Mouse (Mus musculus) lung, postnatal 0 days (tissue): ENCODE measurements around the gene Scyl2. TPM values are rescaled to one million over a fixed set of nuclear protein-coding genes. Genes with fewer than 3 reads are reported as not detected.

Experiments
- ATAC-seq: fragments of 200-750 bp; cut with Nextera tagmentation; 2 replicates; pipeline ENCODE4 v1.8.0; 2017; ENCODE audit warnings: moderate library complexity
- DNase-seq: peaks from one replicate; pipeline ENCODE4 v3.0.0-alpha.2; 2016; ENCODE audit warnings: low spot score
- H3K27ac ChIP-seq: fragments of 300-500 bp; sonication (generic); 2 replicates; pipeline ENCODE4 v1.5.1; 2014; ENCODE audit warnings: antibody characterized with exemption, mild to moderate bottlenecking, low read length, mixed read lengths
- H3K27me3 ChIP-seq: fragments of 300-500 bp; sonication (generic); replicated peaks from 2 replicates; pipeline ENCODE4 v1.6.1; 2014; ENCODE audit warnings: low read length, mixed read lengths; ENCODE audit not compliant: insufficient read depth
- H3K36me3 ChIP-seq: fragments of 300-500 bp; sonication (generic); 2 replicates; pipeline ENCODE4 v1.6.1; 2014; ENCODE audit warnings: low read length, mixed read lengths; ENCODE audit not compliant: insufficient read depth
- H3K4me1 ChIP-seq: fragments of 300-500 bp; sonication (generic); 2 replicates; pipeline ENCODE4 v1.6.1; 2014; ENCODE audit warnings: antibody characterized with exemption, low read depth, low read length, mixed read lengths; ENCODE audit not compliant: insufficient read depth
- H3K4me2 ChIP-seq: fragments of 300-500 bp; sonication (generic); replicated peaks from 2 replicates; pipeline ENCODE4 v1.6.1; 2014; ENCODE audit warnings: low read depth, mild to moderate bottlenecking, low read length, moderate library complexity, mixed read lengths
- H3K4me3 ChIP-seq: fragments of 300-500 bp; sonication (generic); 2 replicates; pipeline ENCODE4 v1.5.1; 2014; ENCODE audit warnings: low read depth, low read length
- H3K9ac ChIP-seq: fragments of 300-500 bp; sonication (generic); replicated peaks from 2 replicates; pipeline ENCODE4 v1.6.1; 2014; ENCODE audit warnings: low read depth, mild to moderate bottlenecking
- H3K9me3 ChIP-seq: fragments of 300-500 bp; sonication (generic); 2 replicates; pipeline ENCODE4 v1.6.1; 2016; ENCODE audit warnings: low read length, mixed read lengths
- CTCF ChIP-seq: IDR thresholded peaks from 2 replicates; pipeline ENCODE4 v1.5.1; 2016; ENCODE audit warnings: antibody characterized with exemption, mild to moderate bottlenecking
- EP300 ChIP-seq: IDR thresholded peaks from 2 replicates; pipeline ENCODE4 v1.6.1; 2016; ENCODE audit warnings: antibody characterized with exemption, mild to moderate bottlenecking, control low read depth
- WGBS: fragments of 180-500 bp; shearing (Covaris S2); extraction: QIAGEN DNeasy Blood & Tissue Kit; methylation state at CpG from one replicate; pipeline ENCODE4 v1.1.7; 2014; 5-methylcytosine and 5-hydroxymethylcytosine counted together
- polyA plus RNA-seq: library from polyadenylated mRNA; unstranded; fragments of >200 nt; fragmentation: Nextera tagmentation; extraction: Ambion mirVana; gene quantifications from 2 replicates; pipeline ENCODE4 v1.2.1, GENCODE M21; 2015

Gene Scyl2
- polyA plus RNA-seq, 1 experiment from 2014 or later, result 4.8 TPM

DNA sequence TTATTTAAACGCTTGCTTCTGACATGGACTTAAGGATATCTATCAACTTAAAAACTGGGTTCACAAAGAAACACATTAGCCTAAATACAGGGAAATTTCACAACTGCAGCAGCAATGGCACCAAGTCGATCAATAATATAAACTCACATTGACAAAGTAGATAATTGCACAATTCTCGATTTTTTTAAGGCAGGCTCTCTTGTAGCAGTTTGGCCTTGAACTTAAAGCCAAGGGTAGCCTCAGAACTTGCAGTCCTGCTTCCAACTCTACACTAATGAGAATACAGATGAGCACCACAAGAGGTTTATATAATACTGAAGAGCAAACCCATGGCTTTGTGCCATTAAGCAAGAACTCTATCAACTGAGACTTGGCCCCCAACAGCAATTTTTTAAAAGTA lies 49.1 kb downstream of the Scyl2 start:
- ATAC-seq (no peak), DNase-seq (no peak)
- Histone ChIP-seq H3K4me1 (no peaks in the 10 kb centered on the region), H3K4me3 (no peak overlapping the region), H3K4me2 (no peak overlapping the region), H3K27me3 (no peaks in the 10 kb centered on the region), H3K9me3 (no peaks in the 10 kb centered on the region), H3K9ac (no peak overlapping the region), H3K36me3 (peaks cover 18% of the 10 kb centered on the region), H3K27ac (no peak overlapping the region)
- no peak for TF ChIP-seq CTCF
- no peak for TF ChIP-seq EP300
- WGBS, result 80% methylated on average over 3 of the region's 3 CpGs

DNA sequence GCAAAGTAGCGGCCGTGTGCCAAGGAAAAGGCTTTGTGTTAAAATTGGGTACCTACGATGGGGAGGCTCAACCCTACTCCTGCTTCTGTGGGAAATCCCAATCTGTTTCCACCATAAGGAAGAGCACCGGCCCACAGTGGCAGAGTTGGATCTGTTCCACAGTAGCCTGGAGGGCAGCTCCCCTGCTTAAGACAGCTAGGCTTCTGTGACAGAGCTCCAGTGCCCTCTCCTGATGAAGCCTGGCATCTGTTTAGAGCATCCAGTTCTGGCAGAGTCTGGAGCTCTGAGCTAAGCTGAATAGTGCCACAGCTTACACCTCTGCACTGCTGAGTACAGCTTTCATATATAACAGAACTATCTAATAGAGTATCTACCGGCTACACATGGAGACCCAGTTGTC lies 51.1 kb downstream of the Scyl2 start:
- Histone ChIP-seq H3K36me3 (no peaks in the 10 kb centered on the region; the same call in 1 of the 2 replicates), H3K27me3 (no peaks in the 10 kb centered on the region), H3K4me1 (no peaks in the 10 kb centered on the region), H3K9me3 (no peaks in the 10 kb centered on the region), H3K27ac (no peak overlapping the region), H3K4me3 (no peak overlapping the region), H3K4me2 (no peak overlapping the region), H3K9ac (no peak overlapping the region)
- DNase-seq (no peak), ATAC-seq (no peak)
- 82% methylated on average over 5 of the region's 5 CpGs for WGBS
- TF ChIP-seq CTCF, result no peak
- no peak for TF ChIP-seq EP300

DNA sequence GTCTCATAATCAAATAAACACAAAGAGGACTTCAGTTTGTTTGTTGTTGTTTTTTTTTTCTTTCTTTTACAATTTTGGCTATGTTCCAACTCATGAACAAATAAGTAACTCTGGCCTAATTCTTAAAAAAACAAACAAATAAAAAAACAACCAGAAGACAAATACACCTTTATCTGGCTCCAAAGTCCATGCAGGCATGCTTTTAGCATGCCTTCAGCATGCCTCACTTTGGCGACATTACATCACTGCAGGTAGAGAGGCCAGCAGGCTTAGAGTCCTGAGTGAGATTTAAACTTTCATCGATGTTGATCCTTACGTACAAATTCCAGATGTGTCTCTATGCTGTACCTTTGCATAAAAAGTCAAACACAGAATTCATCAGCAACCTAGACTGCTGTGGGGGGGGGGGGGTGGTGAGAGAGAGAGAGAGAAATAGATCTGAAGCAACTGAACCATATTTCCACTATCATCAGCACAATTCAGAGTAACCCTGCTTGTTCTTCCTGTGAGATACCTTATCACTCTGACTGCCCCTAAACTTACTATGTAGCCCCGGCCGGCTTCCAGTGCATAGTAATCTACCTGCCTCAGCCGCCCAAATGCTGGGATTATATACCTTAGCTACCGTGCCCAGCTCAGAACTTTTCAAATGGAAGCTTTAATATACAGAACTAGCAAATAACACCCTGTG lies 52.2 kb downstream of the Scyl2 start:
- no peak overlapping the region for H3K4me3 ChIP-seq
- TF ChIP-seq EP300 (no peak), CTCF (no peak)
- DNase-seq (no peak), ATAC-seq (no peak)
- H3K4me1 ChIP-seq, result no peaks in the 10 kb centered on the region
- H3K27ac ChIP-seq, result no peak overlapping the region
- 88% methylated on average over 7 of the region's 7 CpGs for WGBS
- H3K4me2 ChIP-seq, result no peak overlapping the region
- H3K27me3 ChIP-seq, result no peaks in the 10 kb centered on the region
- H3K9ac ChIP-seq, result no peak overlapping the region
- H3K9me3 ChIP-seq, result no peaks in the 10 kb centered on the region
- no peaks in the 10 kb centered on the region for H3K36me3 ChIP-seq

DNA sequence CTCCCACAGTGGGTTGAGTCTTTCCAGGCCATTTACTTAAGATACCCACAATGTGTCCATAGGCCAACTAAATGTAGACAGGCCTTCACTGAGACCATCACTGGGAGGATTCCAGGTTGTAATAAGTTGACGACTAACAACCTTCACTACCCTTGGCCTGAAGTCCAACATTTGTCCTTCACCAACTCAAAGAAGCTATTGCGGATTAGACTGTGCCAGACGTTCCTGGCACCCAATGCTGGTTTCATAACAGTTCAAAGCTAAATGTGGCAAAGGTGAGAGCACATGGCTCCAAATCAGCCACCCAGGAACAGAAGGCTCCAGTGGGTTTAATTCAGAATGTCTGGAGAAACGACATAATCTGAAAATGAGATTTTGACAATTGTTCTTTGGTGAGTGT lies 53.0 kb downstream of the Scyl2 start:
- no peak overlapping the region for H3K4me3 ChIP-seq
- no peak for DNase-seq
- no peaks in the 10 kb centered on the region for H3K9me3 ChIP-seq
- WGBS, result 83% methylated on average over 4 of the region's 4 CpGs
- no peaks in the 10 kb centered on the region for H3K27me3 ChIP-seq
- no peak overlapping the region for H3K27ac ChIP-seq
- no peaks in the 10 kb centered on the region for H3K36me3 ChIP-seq
- no peak for ATAC-seq
- no peak overlapping the region for H3K9ac ChIP-seq
- TF ChIP-seq CTCF (no peak), EP300 (no peak)
- H3K4me1 ChIP-seq, result no peaks in the 10 kb centered on the region
- H3K4me2 ChIP-seq, result no peak overlapping the region

DNA sequence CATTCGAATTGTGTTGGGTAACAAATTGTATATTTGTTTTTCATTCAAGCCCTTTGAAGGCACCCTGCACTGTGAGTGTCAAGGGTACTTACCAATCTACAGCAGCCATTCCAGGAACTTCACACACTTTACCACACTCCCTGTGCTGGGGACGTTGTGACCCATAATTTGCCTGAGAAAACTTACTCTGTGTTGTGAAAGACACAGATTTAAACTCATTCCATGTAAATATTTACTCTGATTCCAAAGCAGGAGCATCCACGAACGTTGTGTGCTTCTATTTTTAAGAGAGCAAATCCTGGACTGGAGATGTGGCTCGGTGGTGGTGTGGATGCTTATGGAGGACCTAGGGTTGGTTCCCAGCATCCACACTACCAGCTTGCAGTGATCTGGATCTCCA lies 54.3 kb downstream of the Scyl2 start:
- H3K36me3 ChIP-seq, result no peaks in the 10 kb centered on the region
- no peaks in the 10 kb centered on the region for H3K27me3 ChIP-seq
- H3K4me1 ChIP-seq, result no peaks in the 10 kb centered on the region
- H3K9ac ChIP-seq, result no peak overlapping the region
- WGBS, result 37% methylated on average over 5 of the region's 5 CpGs
- no peaks in the 10 kb centered on the region for H3K9me3 ChIP-seq
- no peak for TF ChIP-seq EP300
- TF ChIP-seq CTCF, result no peak
- H3K4me2 ChIP-seq, result no peak overlapping the region
- no peak for DNase-seq
- no peak overlapping the region for H3K27ac ChIP-seq
- ATAC-seq, result no peak
- no peak overlapping the region for H3K4me3 ChIP-seq

DNA sequence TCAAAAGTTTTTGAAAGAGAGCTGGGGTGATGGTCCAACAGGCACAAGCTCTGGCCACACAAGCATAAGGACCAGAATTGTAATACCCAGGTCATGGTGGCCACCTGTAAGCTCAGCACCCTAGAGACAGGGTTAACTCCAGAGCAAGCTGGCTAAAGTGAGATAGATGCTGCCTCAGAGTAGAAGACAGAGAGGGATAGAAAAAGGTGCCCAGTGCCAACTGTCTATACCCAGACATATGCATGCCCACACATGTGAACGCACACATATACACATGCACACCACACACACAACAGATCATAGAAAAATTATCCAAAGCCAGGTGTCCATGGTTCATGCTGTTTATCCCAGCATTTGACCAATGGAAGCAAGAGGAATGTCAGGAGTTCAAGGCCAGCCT lies 55.5 kb downstream of the Scyl2 start:
- Histone ChIP-seq H3K9me3 (no peaks in the 10 kb centered on the region), H3K9ac (no peak overlapping the region), H3K4me3 (no peak overlapping the region), H3K36me3 (no peaks in the 10 kb centered on the region), H3K27ac (no peak overlapping the region), H3K4me1 (no peaks in the 10 kb centered on the region), H3K27me3 (no peaks in the 10 kb centered on the region), H3K4me2 (no peak overlapping the region)
- 95% methylated on average over 1 of the region's 1 CpGs for WGBS
- ATAC-seq, result no peak
- no peak for TF ChIP-seq CTCF
- TF ChIP-seq EP300, result no peak
- DNase-seq, result no peak

DNA sequence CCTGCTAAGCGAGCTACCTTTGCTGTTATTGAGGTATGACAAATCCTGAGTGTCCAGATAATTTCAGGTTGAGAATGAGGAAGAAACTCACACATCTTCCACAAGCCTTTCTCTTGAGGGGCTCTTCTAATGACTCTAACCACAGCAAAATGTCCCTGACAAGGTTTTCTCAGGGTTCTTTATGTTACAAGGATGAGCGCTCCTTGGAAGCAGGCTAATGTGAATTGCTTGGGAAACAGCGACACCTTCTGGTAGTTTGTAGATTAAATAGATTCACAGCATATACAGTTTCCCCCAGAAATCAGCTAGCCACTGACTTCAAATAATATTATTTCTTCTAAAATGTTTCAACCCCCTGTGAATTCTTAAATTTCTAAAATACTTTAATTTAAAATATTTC lies 56.0 kb downstream of the Scyl2 start:
- TF ChIP-seq CTCF (peak; percentile 81), EP300 (no peak)
- Histone ChIP-seq H3K9me3 (no peaks in the 10 kb centered on the region), H3K4me2 (no peak overlapping the region), H3K4me1 (no peaks in the 10 kb centered on the region), H3K9ac (no peak overlapping the region), H3K27me3 (no peaks in the 10 kb centered on the region), H3K4me3 (no peak overlapping the region), H3K27ac (no peak overlapping the region), H3K36me3 (no peaks in the 10 kb centered on the region)
- ATAC-seq (peak; percentile 46; the same call in 1 of the 2 replicates), DNase-seq (peak; percentile 79)
- WGBS, result 24% methylated on average over 3 of the region's 3 CpGs
